Mouse (Mus musculus) erythroblast, embryonic 14.5 days (primary cell): ENCODE results near the gene Ctnnd2.

Experiments used
- GATA1 ChIP-seq: IDR thresholded peaks from 2 replicates; pipeline ENCODE4 v1.6.1; 2012; ENCODE audit warnings: low read length, inconsistent platforms, mixed read lengths
- TAL1 ChIP-seq: IDR thresholded peaks from 3 replicates; pipeline ENCODE4 v1.6.1; 2012; ENCODE audit warnings: low read length, inconsistent platforms, mixed read lengths

DNA sequence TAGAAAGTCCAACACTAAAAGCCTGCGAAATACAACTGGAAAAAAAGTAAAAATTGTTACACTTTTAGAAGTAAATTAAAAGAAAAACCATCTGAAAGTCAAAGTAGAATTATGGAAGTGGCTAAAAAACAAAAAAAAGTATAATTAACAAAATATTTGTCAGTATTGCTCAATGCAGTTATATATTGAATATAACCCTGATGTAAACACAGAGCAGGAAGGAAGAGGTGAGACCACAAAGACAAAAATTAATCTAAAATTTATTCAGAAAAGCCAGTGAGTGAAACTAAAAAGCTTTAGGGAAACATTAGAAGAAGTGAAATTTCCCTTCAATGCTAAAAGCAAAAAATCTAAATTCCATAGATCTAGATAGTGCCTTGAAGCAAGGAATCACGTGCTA is 392.2 kb downstream of the Ctnnd2 start:
- TF ChIP-seq GATA1 (no peak), TAL1 (no peak)
